Mouse (Mus musculus): ENCODE results near the gene Kcnq1.

Gene Kcnq1

GRCm38 (mm10) chr7:143164074-143164473 lies 57.9 kb downstream of the Kcnq1 start:
- TF ChIP-seq POU5F1 (IDR thresholded peaks at IDR 0.05; ENCODE audit: borderline replicate concordance, low read length), result no peak
- no peak for TF ChIP-seq CTCF (conservative IDR thresholded peaks at IDR 0.05; ENCODE audit: low read length)
- TF ChIP-seq NANOG (IDR thresholded peaks at IDR 0.05; ENCODE audit: borderline replicate concordance, low read length), result no peak
- Histone ChIP-seq H3K4me3 (replicated peaks; ENCODE audit: low read length) (no peak overlapping the region), H3K4me1 (replicated peaks; ENCODE audit: low read depth, low read length) (0 out of 2 replicates have a peak, but pooled peaks cover 2% of the 10 kb centered on the region), H3K9me3 (ENCODE audit: low read length) (no peaks in the 10 kb centered on the region), H3K36me3 (ENCODE audit: insufficient read depth, low read length) (no peaks in the 10 kb centered on the region), H3K27me3 (ENCODE audit: insufficient read depth, low read length) (peaks cover 86% of the 10 kb centered on the region)

GRCm38 (mm10) chr7:143165687-143166265 lies 59.6 kb downstream of the Kcnq1 start:
- TF ChIP-seq POU5F1 (IDR thresholded peaks at IDR 0.05; ENCODE audit: borderline replicate concordance, low read length) (no peak), CTCF (conservative IDR thresholded peaks at IDR 0.05; ENCODE audit: low read length) (no peak), NANOG (IDR thresholded peaks at IDR 0.05; ENCODE audit: borderline replicate concordance, low read length) (no peak)
- Histone ChIP-seq H3K4me3 (replicated peaks; ENCODE audit: low read length) (no peak overlapping the region), H3K4me1 (replicated peaks; ENCODE audit: low read depth, low read length) (0 out of 2 replicates have a peak, but pooled peaks cover 2% of the 10 kb centered on the region), H3K27me3 (ENCODE audit: insufficient read depth, low read length) (peaks cover 82% of the 10 kb centered on the region), H3K9me3 (ENCODE audit: low read length) (no peaks in the 10 kb centered on the region), H3K36me3 (ENCODE audit: insufficient read depth, low read length) (no peaks in the 10 kb centered on the region)

GRCm38 (mm10) chr7:143167275-143167674 lies 61.1 kb downstream of the Kcnq1 start:
- H3K36me3 ChIP-seq (ENCODE audit: insufficient read depth, low read length), result no peaks in the 10 kb centered on the region
- H3K27me3 ChIP-seq (ENCODE audit: insufficient read depth, low read length), result peaks cover 82% of the 10 kb centered on the region
- no peaks in the 10 kb centered on the region for H3K9me3 ChIP-seq (ENCODE audit: low read length)
- H3K4me3 ChIP-seq (replicated peaks; ENCODE audit: low read length), result no peak overlapping the region
- TF ChIP-seq NANOG (IDR thresholded peaks at IDR 0.05; ENCODE audit: borderline replicate concordance, low read length), result no peak
- TF ChIP-seq POU5F1 (IDR thresholded peaks at IDR 0.05; ENCODE audit: borderline replicate concordance, low read length), result no peak
- TF ChIP-seq CTCF (conservative IDR thresholded peaks at IDR 0.05; ENCODE audit: low read length), result no peak
- H3K4me1 ChIP-seq (replicated peaks; ENCODE audit: low read depth, low read length), result peaks cover 2% of the 10 kb centered on the region; the same call in 1 of the 2 replicates

GRCm38 (mm10) chr7:143169371-143169770 lies 63.2 kb downstream of the Kcnq1 start:
- no peak overlapping the region for H3K4me3 ChIP-seq (replicated peaks; ENCODE audit: low read length)
- peaks cover 87% of the 10 kb centered on the region for H3K27me3 ChIP-seq (ENCODE audit: insufficient read depth, low read length)
- H3K9me3 ChIP-seq (ENCODE audit: low read length), result no peaks in the 10 kb centered on the region
- TF ChIP-seq CTCF (conservative IDR thresholded peaks at IDR 0.05; ENCODE audit: low read length) (no peak), POU5F1 (IDR thresholded peaks at IDR 0.05; ENCODE audit: borderline replicate concordance, low read length) (no peak), NANOG (IDR thresholded peaks at IDR 0.05; ENCODE audit: borderline replicate concordance, low read length) (no peak)
- peaks cover 12% of the 10 kb centered on the region for H3K4me1 ChIP-seq (replicated peaks; ENCODE audit: low read depth, low read length)
- H3K36me3 ChIP-seq (ENCODE audit: insufficient read depth, low read length), result no peaks in the 10 kb centered on the region

- H3K27me3 ChIP-seq (ENCODE audit: insufficient read depth, low read length), result peaks cover 87% of the 10 kb centered on the region
- no peak for TF ChIP-seq POU5F1 (IDR thresholded peaks at IDR 0.05; ENCODE audit: borderline replicate concordance, low read length)
- no peak for TF ChIP-seq CTCF (conservative IDR thresholded peaks at IDR 0.05; ENCODE audit: low read length)
- TF ChIP-seq NANOG (IDR thresholded peaks at IDR 0.05; ENCODE audit: borderline replicate concordance, low read length), result no peak
- no peaks in the 10 kb centered on the region for H3K36me3 ChIP-seq (ENCODE audit: insufficient read depth, low read length)
- H3K9me3 ChIP-seq (ENCODE audit: low read length), result no peaks in the 10 kb centered on the region
- peaks cover 10% of the 10 kb centered on the region for H3K4me1 ChIP-seq (replicated peaks; ENCODE audit: low read depth, low read length)
- no peak overlapping the region for H3K4me3 ChIP-seq (replicated peaks; ENCODE audit: low read length)
Observed at GRCm38 (mm10) chr7:143172914-143173547, 66.9 kb downstream of the Kcnq1 start.

- no peak for TF ChIP-seq NANOG (IDR thresholded peaks at IDR 0.05; ENCODE audit: borderline replicate concordance, low read length)
- no peak for TF ChIP-seq POU5F1 (IDR thresholded peaks at IDR 0.05; ENCODE audit: borderline replicate concordance, low read length)
- TF ChIP-seq CTCF (conservative IDR thresholded peaks at IDR 0.05; ENCODE audit: low read length), result no peak
- H3K4me3 ChIP-seq (replicated peaks; ENCODE audit: low read length), result no peak overlapping the region
- no peaks in the 10 kb centered on the region for H3K9me3 ChIP-seq (ENCODE audit: low read length)
- peaks cover 10% of the 10 kb centered on the region for H3K4me1 ChIP-seq (replicated peaks; ENCODE audit: low read depth, low read length)
- H3K27me3 ChIP-seq (ENCODE audit: insufficient read depth, low read length), result peaks cover 87% of the 10 kb centered on the region
- H3K36me3 ChIP-seq (ENCODE audit: insufficient read depth, low read length), result no peaks in the 10 kb centered on the region
Observed at GRCm38 (mm10) chr7:143174633-143175032, 68.5 kb downstream of the Kcnq1 start.

- Histone ChIP-seq H3K4me3 (replicated peaks; ENCODE audit: low read length) (no peak overlapping the region), H3K4me1 (replicated peaks; ENCODE audit: low read depth, low read length) (no peaks in the 10 kb centered on the region), H3K36me3 (ENCODE audit: insufficient read depth, low read length) (no peaks in the 10 kb centered on the region), H3K9me3 (ENCODE audit: low read length) (peaks cover 20% of the 10 kb centered on the region; the same call in 1 of the 2 replicates), H3K27me3 (ENCODE audit: insufficient read depth, low read length) (peaks cover 97% of the 10 kb centered on the region)
- TF ChIP-seq POU5F1 (IDR thresholded peaks at IDR 0.05; ENCODE audit: borderline replicate concordance, low read length) (no peak), NANOG (IDR thresholded peaks at IDR 0.05; ENCODE audit: borderline replicate concordance, low read length) (no peak), CTCF (conservative IDR thresholded peaks at IDR 0.05; ENCODE audit: low read length) (no peak)
Observed at GRCm38 (mm10) chr7:143178831-143179230, 72.7 kb downstream of the Kcnq1 start.

GRCm38 (mm10) chr7:143180761-143181160 lies 74.6 kb downstream of the Kcnq1 start:
- Histone ChIP-seq H3K9me3 (ENCODE audit: low read length) (peaks cover 25% of the 10 kb centered on the region; the same call in 1 of the 2 replicates), H3K4me1 (replicated peaks; ENCODE audit: low read depth, low read length) (no peaks in the 10 kb centered on the region), H3K36me3 (ENCODE audit: insufficient read depth, low read length) (no peaks in the 10 kb centered on the region), H3K27me3 (ENCODE audit: insufficient read depth, low read length) (peaks cover 98% of the 10 kb centered on the region), H3K4me3 (replicated peaks; ENCODE audit: low read length) (no peak overlapping the region)
- no peak for TF ChIP-seq NANOG (IDR thresholded peaks at IDR 0.05; ENCODE audit: borderline replicate concordance, low read length)
- no peak for TF ChIP-seq POU5F1 (IDR thresholded peaks at IDR 0.05; ENCODE audit: borderline replicate concordance, low read length)
- no peak for TF ChIP-seq CTCF (conservative IDR thresholded peaks at IDR 0.05; ENCODE audit: low read length)
